Mouse (Mus musculus): ENCODE results near the gene Olfr763.
"Not testable (repeated sequence)": the region's sequence is repeated elsewhere in the genome, so short reads cannot be mapped to it uniquely, and the experiment has no call there.

Olfr763 gene

GRCm38 (mm10) chr10:129049898-129050297 lies 39.3 kb downstream of the Olfr763 start, which contains the start of gene Olfr765:
Gene Olfr765 (minus strand): TSS chr10:129049998.
- DNase-seq = not testable (repeated sequence)
